Mouse (Mus musculus) common myeloid progenitor, adult 5-6 weeks (primary cell): ENCODE data around the gene Park7. TPM values are rescaled to one million over a fixed set of nuclear protein-coding genes. Genes with fewer than 3 reads are reported as not detected.
A peak's percentile ranks its signal among the peaks of the same experiment; 100 is the strongest.
"Not testable (repeated sequence)": the region's sequence is repeated elsewhere in the genome, so short reads cannot be mapped to it uniquely, and the experiment has no call there.

Source experiments
- ATAC-seq: replicated peaks from 2 replicates; pipeline ENCODE4 v1.8.0; 2016; ENCODE audit warnings: low read depth, mild to moderate bottlenecking, moderate TSS enrichment, inconsistent platforms; ENCODE audit not compliant: poor library complexity, severe bottlenecking
- total RNA-seq: library from RNA; stranded (forward); fragments of 200-1000, 187-1606 nt; gene quantifications from 2 replicates; pipeline ENCODE4 v1.2.3, GENCODE M21; 2017

The Park7 gene
- total RNA-seq, 1 experiment from 2014 or later = 397 TPM

- ATAC-seq = no peak
These were observed 1.1 kb upstream of the Park7 start for GRCm38 (mm10) chr4:150915181-150915906.

GRCm38 (mm10) chr4:150913743-150914142 is 494 bp downstream of the Park7 start:
- no peak for ATAC-seq

GRCm38 (mm10) chr4:150910164-150910951 is 3.9 kb downstream of the Park7 start:
- no peak for ATAC-seq

DNA sequence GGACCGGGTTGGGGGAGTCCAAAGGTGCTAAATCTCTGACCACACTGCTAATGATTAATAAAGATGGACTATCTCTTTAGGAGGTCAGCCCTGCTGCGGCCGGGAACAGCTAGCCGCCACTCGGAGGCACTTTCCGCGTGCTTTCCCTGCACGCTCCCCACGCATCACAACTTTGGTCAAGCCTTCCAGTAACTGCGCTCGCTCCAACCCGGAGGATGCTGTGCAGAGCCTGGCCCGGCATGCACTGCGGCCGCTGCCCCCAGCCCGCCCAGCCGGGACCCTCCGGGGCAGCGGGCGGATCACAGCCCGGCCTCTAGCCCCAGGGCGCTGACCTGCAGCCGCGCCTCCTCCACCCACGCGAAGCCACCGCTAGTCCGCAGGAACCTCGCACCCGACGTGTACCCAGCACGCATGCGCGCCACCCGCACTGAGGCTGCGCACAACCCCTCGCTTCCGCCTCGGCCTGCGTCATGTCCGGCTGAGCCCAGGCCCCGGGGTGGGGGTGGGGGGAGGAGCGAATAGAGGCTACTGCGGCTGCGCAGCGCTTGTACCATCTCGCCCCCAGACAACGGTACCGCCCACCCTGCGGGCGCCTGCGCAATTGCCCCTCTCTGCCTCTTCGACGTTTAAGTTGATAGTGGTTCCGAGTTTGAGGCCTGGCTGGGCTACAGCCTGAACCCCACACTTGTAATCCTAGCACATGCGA is 4.6 kb downstream of the Park7 start:
- peak; percentile 75 for ATAC-seq

GRCm38 (mm10) chr4:150908512-150908911 is 5.7 kb downstream of the Park7 start:
- ATAC-seq = not testable (repeated sequence)

DNA sequence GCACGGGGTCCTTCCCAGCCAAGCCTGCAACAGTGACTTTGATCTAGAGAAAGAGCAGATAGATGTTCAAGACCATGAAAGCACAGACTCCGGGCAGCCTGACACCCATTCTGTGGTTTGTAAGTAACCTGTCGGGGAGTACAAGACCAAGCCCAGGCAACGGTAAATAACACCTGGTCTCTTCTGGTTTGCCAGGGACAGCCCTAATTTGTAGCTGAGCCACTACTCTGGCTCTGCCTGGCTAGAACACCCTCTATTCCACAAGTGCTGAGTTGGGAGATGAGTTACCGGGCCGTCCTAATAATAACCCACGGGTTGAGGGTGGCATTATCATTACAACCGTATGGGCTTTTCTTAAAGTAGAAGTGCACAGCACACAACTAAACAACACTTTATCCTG is 7.1 kb downstream of the Park7 start:
- ATAC-seq = no peak

- ATAC-seq = no peak
These were observed 11.0 kb downstream of the Park7 start for GRCm38 (mm10) chr4:150903091-150903742.

- ATAC-seq = 0 out of 2 replicates have a peak, but pooled peaks have one; percentile 1
These were observed 12.2 kb downstream of the Park7 start for GRCm38 (mm10) chr4:150902062-150902461.

DNA sequence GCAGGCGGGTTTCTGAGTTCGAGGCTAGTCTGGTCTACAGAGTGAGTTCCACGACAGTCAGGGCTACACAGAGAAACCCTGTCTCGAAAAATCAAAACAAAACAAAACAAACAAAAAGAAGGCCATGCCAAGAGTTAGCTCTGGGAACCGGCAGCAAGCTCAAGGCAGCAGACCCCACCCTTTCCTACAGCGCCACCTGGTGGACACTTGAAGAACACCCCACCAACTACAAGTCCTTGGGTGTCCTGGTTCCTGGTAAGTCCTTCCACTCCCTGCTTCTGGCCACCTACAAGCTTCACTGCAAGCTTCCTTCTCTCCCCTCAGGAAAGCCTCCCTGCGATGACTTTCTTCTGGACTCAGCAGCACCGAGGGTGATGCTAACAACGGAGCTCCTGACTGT is 12.6 kb downstream of the Park7 start:
- peak; percentile 69 for ATAC-seq

DNA sequence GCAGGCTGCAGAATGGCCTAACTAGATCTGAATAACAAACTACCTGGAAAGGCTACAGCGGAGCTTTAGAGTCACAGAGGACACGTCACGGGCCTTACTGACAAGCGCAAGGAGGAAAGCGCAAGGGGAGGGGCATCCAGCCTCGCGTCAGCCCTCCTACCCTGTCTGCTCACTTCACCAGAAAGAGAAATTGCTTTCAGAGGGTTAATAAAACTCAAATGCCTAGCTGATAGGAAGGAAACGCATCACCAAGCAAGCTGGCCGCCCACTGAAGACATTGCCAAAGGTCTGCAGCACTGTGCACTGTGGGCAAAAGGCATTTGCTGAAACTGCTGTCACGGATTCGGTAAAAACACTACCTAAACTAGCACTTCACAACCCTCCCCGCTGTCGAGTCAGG is 13.8 kb downstream of the Park7 start:
- no peak for ATAC-seq

DNA sequence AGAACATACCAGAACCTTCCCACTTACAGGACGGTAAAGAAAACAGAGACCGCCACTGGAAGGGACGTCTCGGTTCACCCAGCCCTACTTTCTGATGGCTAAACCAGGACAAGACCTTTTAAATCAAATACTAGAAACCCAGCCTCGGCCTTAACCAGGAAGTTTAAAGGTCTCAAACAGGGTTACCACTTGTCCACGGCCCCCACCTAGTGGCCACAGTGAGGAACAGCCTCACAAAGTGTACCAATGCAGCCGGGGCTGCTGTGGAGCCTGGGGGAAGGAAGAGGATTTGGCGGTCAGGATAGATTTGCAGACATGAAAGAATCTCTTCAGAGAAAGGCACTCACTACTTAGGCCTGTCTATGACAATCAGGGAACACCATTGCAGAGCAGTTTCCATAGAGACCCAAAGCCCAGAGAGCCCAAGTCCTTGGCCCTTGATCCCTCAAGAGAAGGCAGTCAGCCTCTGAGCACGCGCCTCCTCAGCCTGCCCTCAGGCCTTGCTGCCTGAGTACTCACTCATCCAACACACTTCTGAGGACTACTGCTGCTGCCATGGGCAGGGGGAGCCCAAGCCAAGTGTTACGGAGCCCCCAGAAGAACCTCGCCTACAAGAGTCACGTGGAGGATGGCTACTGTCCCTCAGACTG is 15.4 kb downstream of the Park7 start:
- ATAC-seq = peak; percentile 90

GRCm38 (mm10) chr4:150896896-150897624 is 17.2 kb downstream of the Park7 start:
- ATAC-seq = no peak

DNA sequence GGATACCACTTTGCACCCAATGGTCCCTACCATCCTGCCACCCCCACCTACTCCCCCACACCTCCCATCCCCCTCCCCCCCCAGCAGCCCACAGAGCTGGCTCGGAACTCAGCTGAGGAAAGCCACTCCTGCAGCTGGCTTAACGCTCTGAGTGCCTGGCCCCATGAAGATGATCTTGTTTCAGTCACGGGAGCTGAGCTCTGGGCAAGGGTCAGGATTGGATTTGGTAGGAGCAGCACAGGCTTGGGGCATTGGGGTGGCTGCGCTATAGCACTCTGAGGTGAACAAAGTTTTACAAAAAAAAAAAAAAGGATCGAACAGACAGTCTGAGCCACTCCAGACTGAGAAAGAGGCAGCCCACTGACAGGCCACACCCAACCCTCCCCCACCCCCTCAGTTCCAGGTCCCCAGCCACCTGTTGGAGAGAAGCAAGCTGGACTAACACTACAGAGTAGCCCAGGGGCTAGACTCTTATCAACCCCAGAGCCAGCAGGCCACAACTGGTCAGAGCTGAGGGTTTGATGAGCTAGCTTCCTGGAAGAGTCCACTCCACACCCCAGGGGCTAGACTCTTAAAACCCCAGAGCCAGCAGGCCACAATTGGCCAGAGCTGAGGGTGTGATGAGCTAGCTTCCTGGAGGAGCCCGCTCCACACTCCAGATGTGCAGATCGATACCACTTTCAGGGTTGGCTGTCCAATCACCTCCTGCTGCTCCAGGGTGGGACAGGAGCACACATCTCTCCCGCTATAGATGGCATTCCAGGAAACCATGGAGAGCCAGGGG is 19.3 kb downstream of the Park7 start:
- ATAC-seq = no peak

- ATAC-seq = peak; percentile 63
These were observed 22.9 kb downstream of the Park7 start for GRCm38 (mm10) chr4:150891308-150891707.

DNA sequence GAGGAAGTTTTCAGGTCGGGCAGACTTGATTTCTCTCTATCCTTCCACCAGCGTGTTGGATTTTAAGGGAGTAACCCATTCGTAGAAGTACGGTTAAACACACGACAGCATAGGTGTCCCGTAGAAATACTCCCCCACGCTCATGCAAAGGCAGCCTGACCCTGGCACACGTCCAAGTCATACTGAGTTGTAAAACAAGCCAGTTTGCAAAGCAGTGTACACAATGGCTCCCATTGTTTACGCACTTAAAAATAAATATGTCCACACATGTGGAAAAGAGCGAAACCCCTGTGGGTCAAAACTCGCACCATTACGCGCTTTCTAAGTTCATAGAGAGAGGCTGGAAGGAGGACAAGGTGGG is 24.3 kb downstream of the Park7 start:
- no peak for ATAC-seq

DNA sequence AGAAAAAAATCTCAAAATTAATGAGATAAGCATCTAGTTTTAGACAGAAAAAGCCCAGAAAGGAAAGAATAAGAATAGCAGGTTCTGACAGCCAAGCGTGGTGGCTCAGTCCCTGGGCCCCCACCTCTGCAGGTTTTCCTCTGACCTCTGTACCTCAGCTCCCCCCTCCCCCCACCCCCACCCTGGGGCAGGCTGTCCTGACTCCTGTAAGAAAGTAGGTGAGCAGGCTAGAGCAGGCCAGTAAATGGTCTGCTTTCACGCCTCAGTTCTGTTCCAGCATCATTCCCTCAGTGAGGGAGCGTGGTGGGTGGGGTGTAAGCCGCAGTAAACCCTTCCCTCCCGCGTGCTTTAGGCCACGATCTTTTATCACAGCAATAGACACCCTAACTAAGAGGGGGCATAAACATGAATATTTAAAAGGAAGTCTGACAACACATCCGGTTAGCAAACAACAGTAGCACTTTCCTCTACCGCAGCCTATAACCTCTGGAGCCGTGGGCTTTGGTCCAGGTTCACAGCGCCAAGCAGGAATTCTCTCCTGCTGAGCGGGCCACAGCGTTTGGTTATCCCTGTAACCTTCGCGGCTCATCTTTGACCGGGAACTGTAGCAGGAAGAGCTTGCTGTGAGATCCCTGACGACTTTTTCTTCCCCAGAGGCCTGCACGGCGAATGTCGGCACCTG is 24.8 kb downstream of the Park7 start:
- no peak for ATAC-seq

- ATAC-seq = no peak
These were observed 25.7 kb downstream of the Park7 start for GRCm38 (mm10) chr4:150888492-150888891.

DNA sequence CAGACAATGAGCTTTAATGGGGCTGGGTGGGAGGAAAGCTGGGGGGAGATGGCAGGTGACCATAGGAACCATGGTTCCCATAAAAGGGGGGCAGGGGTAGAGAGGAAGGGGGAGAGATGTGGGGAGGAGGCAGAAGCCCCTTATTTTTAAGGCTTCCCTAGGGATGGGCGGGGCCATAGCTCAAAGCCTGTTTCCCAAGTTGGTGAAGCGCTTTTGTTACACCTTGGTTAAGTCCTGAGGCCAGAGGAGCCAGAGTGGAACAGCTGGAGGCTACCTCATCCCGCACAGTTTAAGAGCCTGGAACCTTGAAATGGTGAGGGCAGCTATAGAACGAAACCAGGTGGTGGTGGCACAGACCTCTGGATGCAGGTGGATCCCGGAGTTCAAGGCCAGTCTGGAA is 26.3 kb downstream of the Park7 start:
- no peak for ATAC-seq
